Mouse (Mus musculus) kidney, postnatal 14 days (tissue): ENCODE data around the gene Paxbp1.

ENCODE experiments used
- DNase-seq: peaks from one replicate; pipeline ENCODE4 v3.0.0; 2022; ENCODE audit warnings: mixed read lengths

Paxbp1 gene

DNA sequence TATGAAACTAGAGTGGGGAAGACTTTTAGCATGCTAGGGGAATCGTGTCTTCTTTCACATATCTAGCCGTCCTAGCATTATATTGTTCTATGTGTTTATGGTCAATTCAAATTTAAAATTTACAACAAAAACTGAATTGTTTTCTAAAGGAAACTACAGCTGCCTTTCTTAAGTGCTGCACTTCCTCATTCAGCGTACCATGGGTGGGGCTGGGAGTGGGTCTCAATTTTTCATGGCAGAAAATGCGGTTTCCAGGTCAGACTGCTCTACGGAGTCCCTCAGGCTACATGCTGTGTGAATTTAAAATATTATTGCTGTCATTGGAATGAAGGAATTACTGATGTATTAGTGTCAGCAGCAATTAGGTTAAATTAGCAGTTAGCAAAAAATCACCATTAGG lies 48.8 kb downstream of the Paxbp1 start:
- DNase-seq, result no peak

DNA sequence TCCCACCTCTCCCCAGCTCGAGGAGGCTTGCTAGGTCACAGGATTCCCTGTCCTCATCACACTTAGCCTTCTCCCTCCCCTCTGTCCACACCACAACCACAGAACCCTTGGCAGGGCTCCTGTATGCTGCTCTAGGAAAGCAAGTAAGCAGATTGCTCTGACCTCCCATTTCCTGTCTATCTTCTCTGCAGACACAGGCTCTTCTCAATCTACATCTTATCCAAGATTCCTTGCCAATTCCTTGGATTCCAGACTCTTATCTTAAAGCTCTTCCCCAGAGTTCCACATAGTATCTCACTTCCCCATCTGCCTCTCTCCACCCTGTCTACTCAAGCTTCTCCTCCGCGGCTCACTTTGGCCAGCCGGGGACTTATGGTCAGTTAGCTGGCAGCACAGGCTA lies 49.3 kb downstream of the Paxbp1 start:
- DNase-seq, result peak; percentile 52

DNA sequence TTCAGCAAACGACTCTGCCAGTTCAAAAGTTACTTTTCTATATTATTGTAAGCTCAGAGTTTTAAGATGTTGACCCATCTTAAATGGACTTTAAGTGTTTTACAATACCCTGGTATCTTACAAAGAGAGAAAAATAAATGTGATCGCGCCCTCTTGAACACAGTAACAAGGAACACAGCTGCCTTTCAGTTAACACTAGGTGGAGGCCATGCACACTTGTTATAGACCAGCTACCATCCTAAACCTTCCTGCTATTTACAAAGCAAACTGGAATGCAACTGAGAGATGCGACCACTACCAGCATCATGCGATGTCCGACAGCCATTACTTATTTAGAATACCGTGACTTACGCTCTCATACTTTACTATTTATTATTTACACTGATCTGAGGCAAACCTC lies 55.2 kb downstream of the Paxbp1 start:
- DNase-seq, result no peak

DNA sequence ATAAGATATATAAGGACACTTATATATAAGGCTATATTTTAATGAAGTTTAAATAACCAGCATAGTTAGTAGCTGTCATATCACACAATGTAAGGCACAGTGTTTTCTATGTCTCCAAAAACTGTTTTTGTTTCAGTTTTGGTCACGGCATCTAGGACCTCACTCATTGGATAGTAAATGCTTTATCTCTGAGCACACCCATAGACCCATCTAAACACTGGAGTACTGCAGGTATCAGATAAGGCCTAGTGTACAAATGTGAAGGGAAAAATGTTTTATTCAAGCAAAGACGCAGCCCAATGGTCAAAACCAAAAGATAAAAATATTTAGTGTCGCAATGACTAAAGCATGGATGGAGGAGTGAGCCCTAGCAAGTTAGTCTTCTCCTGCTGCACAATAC lies 55.7 kb downstream of the Paxbp1 start:
- DNase-seq, result no peak

DNA sequence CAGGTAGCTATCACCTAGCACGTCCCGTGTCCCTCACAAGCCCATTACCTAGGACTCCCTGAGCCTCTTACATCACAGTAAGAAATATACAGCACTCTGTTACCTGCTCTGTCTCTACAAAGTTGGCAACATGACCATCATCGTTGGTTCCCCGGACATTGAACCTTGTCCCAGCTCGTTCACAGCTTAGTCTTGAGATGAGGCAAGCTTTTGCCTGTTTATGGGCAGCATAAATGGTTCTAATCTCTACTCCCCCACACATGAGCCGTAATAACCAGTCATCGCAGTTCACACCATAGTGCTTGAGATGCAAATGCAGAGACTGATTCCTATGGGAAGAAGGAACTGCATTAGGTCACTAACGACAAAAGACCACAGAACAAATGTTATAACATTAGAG lies 56.3 kb downstream of the Paxbp1 start:
- DNase-seq, result no peak

DNA sequence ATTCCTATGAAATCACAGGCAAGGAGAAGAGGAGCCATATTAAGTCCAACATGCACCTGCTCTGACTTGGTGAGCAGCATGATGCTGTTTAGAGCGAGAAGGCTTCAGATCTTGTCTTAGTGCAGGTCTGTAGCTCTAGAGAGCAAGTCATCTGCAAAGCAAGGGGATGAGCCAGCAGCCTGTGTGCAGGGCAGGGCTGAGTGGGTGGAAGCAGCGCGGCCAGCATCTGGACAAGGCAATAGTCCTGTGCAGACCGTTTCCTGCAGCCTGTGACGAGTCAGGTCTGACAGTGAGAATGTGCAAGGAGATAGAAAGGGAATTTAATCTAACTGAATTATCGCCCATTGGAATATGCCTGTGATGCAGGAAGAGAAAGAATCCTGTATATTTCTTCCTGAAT lies 73.3 kb downstream of the Paxbp1 start:
- no peak for DNase-seq

DNA sequence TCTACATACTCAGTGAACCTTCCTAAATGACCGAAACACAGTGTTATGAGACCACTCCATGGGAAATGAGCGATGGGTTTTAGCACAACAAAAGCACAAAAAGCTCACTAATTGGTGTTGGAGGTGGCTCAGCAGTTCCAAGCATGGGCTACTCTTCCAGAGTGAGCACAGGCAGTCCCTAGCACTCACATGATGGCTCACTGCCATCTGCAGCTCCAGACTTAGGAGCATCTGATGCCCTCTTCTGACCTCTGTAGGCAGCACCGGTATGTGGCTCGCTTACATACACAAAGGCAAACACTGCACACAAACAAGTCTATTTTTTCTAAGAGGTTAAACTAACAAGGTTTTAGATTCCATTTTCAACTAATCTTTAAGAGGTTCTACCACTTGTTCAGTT lies 78.1 kb downstream of the Paxbp1 start:
- no peak for DNase-seq

DNA sequence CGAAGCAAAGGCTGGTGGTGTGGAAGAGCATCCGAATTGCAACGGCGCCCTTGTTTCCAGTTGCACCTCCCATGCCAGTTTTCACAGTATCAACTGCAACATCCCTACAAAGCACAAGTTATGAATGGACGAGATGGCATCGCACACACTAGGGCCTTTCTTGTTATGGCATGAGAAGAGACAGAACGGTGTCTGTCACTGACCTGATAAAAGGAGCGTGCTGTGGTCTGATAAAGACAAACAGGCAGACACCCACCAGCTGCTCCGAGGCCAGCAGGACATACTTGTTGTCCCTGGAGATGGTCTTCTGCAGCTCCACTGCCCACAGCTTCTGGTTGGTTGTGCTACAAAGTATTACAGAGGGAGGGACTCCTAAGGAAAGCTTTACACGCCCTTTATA lies 80.0 kb downstream of the Paxbp1 start:
- DNase-seq, result no peak
